Mouse (Mus musculus) midbrain, embryonic 15.5 days (tissue): ENCODE measurements around the gene Ctf1. TPM values are rescaled to one million over a fixed set of nuclear protein-coding genes. Genes with fewer than 3 reads are reported as not detected.

Experiments used
- ATAC-seq: fragments of 200-750 bp; cut with Nextera tagmentation; replicated peaks from 2 replicates; pipeline ENCODE4 v1.8.0; 2017; ENCODE audit warnings: moderate TSS enrichment
- H3K27ac ChIP-seq: fragments of 300-500 bp; sonication (generic); 2 replicates; pipeline ENCODE4 v1.5.1; 2015; ENCODE audit warnings: mild to moderate bottlenecking, inconsistent platforms
- H3K27me3 ChIP-seq: fragments of 300-500 bp; sonication (generic); replicated peaks from 2 replicates; pipeline ENCODE4 v1.6.1; 2015; ENCODE audit warnings: inconsistent platforms
- H3K36me3 ChIP-seq: fragments of 300-500 bp; sonication (generic); replicated peaks from 2 replicates; pipeline ENCODE4 v1.6.1; 2015; ENCODE audit warnings: inconsistent platforms
- H3K4me1 ChIP-seq: fragments of 300-500 bp; sonication (generic); 2 replicates; pipeline ENCODE4 v1.6.1; 2015; ENCODE audit warnings: inconsistent platforms
- H3K4me2 ChIP-seq: fragments of 300-500 bp; sonication (generic); 2 replicates; pipeline ENCODE4 v1.6.1; 2015; ENCODE audit warnings: inconsistent platforms, mild to moderate bottlenecking, moderate library complexity
- H3K4me3 ChIP-seq: fragments of 300-500 bp; sonication (generic); 2 replicates; pipeline ENCODE4 v1.5.1; 2015; ENCODE audit warnings: mild to moderate bottlenecking, inconsistent platforms
- H3K9ac ChIP-seq: fragments of 300-500 bp; sonication (generic); 2 replicates; pipeline ENCODE4 v1.6.1; 2015; ENCODE audit warnings: mild to moderate bottlenecking, inconsistent platforms
- H3K9me3 ChIP-seq: fragments of 300-500 bp; sonication (generic); 2 replicates; pipeline ENCODE4 v1.6.1; 2016; ENCODE audit warnings: inconsistent platforms
- WGBS: fragments of 180-500 bp; shearing (Covaris S2); methylation state at CpG from one replicate; pipeline ENCODE4 v1.1.7; 2015; ENCODE audit warnings: mixed read lengths; 5-methylcytosine and 5-hydroxymethylcytosine counted together
- polyA plus RNA-seq: library from polyadenylated mRNA; unstranded; fragments of >200 nt; fragmentation: Nextera tagmentation; extraction: Ambion mirVana; gene quantifications from 2 replicates; pipeline ENCODE4 v1.2.1, GENCODE M21; 2015

Ctf1 gene
- 3.7 and 3.8 TPM in 2 replicates for polyA plus RNA-seq

- Histone ChIP-seq H3K9me3 (no peaks in the 10 kb centered on the region), H3K4me3 (peak within 1 kb of the TSS; percentile 34), H3K9ac (peak within 1 kb of the TSS; percentile 12; the same call in 1 of the 2 replicates), H3K27me3 (no peaks in the 10 kb centered on the region), H3K36me3 (no peaks in the 10 kb centered on the region), H3K4me2 (peak within 1 kb of the TSS; percentile 56), H3K27ac (peak within 1 kb of the TSS; percentile 64), H3K4me1 (peaks cover 30% of the 10 kb centered on the region)
- peak; percentile 67 for ATAC-seq
- 4% methylated on average over 28 of the region's 28 CpGs for WGBS
Measured at GRCm38 (mm10) chr7:127712461-127713385, at the start of gene Ctf1. TSS of gene Ctf1 (plus strand) at chr7:127712736.

- no peaks in the 10 kb centered on the region for H3K27me3 ChIP-seq
- no peak overlapping the region for H3K4me2 ChIP-seq
- no peaks in the 10 kb centered on the region for H3K9me3 ChIP-seq
- ATAC-seq: no peak
- H3K9ac ChIP-seq: no peak overlapping the region
- H3K4me3 ChIP-seq: no peak overlapping the region
- no peak overlapping the region for H3K27ac ChIP-seq
- H3K36me3 ChIP-seq: peaks cover 11% of the 10 kb centered on the region; the same call in 1 of the 2 replicates
- 87% methylated on average over 6 of the region's 6 CpGs for WGBS
- no peaks in the 10 kb centered on the region for H3K4me1 ChIP-seq
Measured at GRCm38 (mm10) chr7:127662926-127663325, 49.6 kb upstream of the Ctf1 start.

GRCm38 (mm10) chr7:127666066-127666654 is 46.4 kb upstream of the Ctf1 start:
- Histone ChIP-seq H3K9me3 (no peaks in the 10 kb centered on the region), H3K27me3 (no peaks in the 10 kb centered on the region), H3K36me3 (peaks cover 14% of the 10 kb centered on the region; the same call in 1 of the 2 replicates), H3K9ac (no peak overlapping the region), H3K4me3 (no peak overlapping the region), H3K27ac (no peak overlapping the region), H3K4me2 (no peak overlapping the region), H3K4me1 (no peaks in the 10 kb centered on the region)
- no peak for ATAC-seq
- 94% methylated on average over 6 of the region's 6 CpGs for WGBS

- Histone ChIP-seq H3K9me3 (no peaks in the 10 kb centered on the region), H3K27ac (no peak overlapping the region), H3K9ac (no peak overlapping the region), H3K4me1 (no peaks in the 10 kb centered on the region), H3K36me3 (peaks cover 14% of the 10 kb centered on the region; the same call in 1 of the 2 replicates), H3K4me2 (no peak overlapping the region), H3K27me3 (no peaks in the 10 kb centered on the region), H3K4me3 (no peak overlapping the region)
- ATAC-seq: no peak
- WGBS: 89% methylated on average over 13 of the region's 13 CpGs
Measured at GRCm38 (mm10) chr7:127666679-127667078, 45.9 kb upstream of the Ctf1 start.

GRCm38 (mm10) chr7:127667171-127667570 is 45.4 kb upstream of the Ctf1 start:
- no peaks in the 10 kb centered on the region for H3K4me1 ChIP-seq
- H3K36me3 ChIP-seq: peaks cover 14% of the 10 kb centered on the region; the same call in 1 of the 2 replicates
- 81% methylated on average over 8 of the region's 8 CpGs for WGBS
- H3K9ac ChIP-seq: no peak overlapping the region
- no peaks in the 10 kb centered on the region for H3K9me3 ChIP-seq
- no peak for ATAC-seq
- no peak overlapping the region for H3K4me2 ChIP-seq
- H3K27me3 ChIP-seq: no peaks in the 10 kb centered on the region
- H3K4me3 ChIP-seq: no peak overlapping the region
- no peak overlapping the region for H3K27ac ChIP-seq

- ATAC-seq: no peak
- WGBS: 86% methylated on average over 11 of the region's 11 CpGs
Measured at GRCm38 (mm10) chr7:127671880-127672774, 40.4 kb upstream of the Ctf1 start.

GRCm38 (mm10) chr7:127672776-127673175 is 39.8 kb upstream of the Ctf1 start:
- Histone ChIP-seq H3K27ac (no peak overlapping the region), H3K9ac (no peak overlapping the region), H3K4me1 (peaks cover 6% of the 10 kb centered on the region; the same call in 1 of the 2 replicates), H3K4me3 (no peak overlapping the region), H3K4me2 (no peak overlapping the region), H3K36me3 (peaks cover 4% of the 10 kb centered on the region; the same call in 1 of the 2 replicates), H3K9me3 (no peaks in the 10 kb centered on the region), H3K27me3 (no peaks in the 10 kb centered on the region)
- ATAC-seq: no peak
- WGBS: 75% methylated on average over 4 of the region's 4 CpGs

More at GRCm38 (mm10) chr7:127671880-127672774, 40.4 kb upstream of the Ctf1 start:
- no peak overlapping the region for H3K4me3 ChIP-seq
- H3K27ac ChIP-seq: no peak overlapping the region
- H3K4me1 ChIP-seq: peaks cover 6% of the 10 kb centered on the region; the same call in 1 of the 2 replicates
- no peak overlapping the region for H3K4me2 ChIP-seq
- H3K9me3 ChIP-seq: no peaks in the 10 kb centered on the region
- H3K9ac ChIP-seq: no peak overlapping the region
- H3K27me3 ChIP-seq: no peaks in the 10 kb centered on the region
- H3K36me3 ChIP-seq: peaks cover 4% of the 10 kb centered on the region; the same call in 1 of the 2 replicates

GRCm38 (mm10) chr7:127674977-127675376 is 37.6 kb upstream of the Ctf1 start:
- H3K27me3 ChIP-seq: no peaks in the 10 kb centered on the region
- no peaks in the 10 kb centered on the region for H3K9me3 ChIP-seq
- ATAC-seq: peak; percentile 63; the same call in 1 of the 2 replicates
- 3% methylated on average over 5 of the region's 5 CpGs for WGBS
- H3K36me3 ChIP-seq: no peaks in the 10 kb centered on the region; the same call in 1 of the 2 replicates
- H3K4me1 ChIP-seq: peaks cover 6% of the 10 kb centered on the region; the same call in 1 of the 2 replicates
- H3K4me2 ChIP-seq: no peak overlapping the region
- H3K27ac ChIP-seq: peak overlapping the region; percentile 66
- peak overlapping the region; percentile 2; the same call in 1 of the 2 replicates for H3K9ac ChIP-seq
- H3K4me3 ChIP-seq: no peak overlapping the region

- H3K9ac ChIP-seq: peak overlapping the region; percentile 2; the same call in 1 of the 2 replicates
- H3K4me3 ChIP-seq: no peak overlapping the region
- H3K27me3 ChIP-seq: no peaks in the 10 kb centered on the region
- 75% methylated on average over 9 of the region's 9 CpGs for WGBS
- no peaks in the 10 kb centered on the region; the same call in 1 of the 2 replicates for H3K36me3 ChIP-seq
- peak overlapping the region; percentile 66 for H3K27ac ChIP-seq
- H3K9me3 ChIP-seq: no peaks in the 10 kb centered on the region
- H3K4me2 ChIP-seq: no peak overlapping the region
- no peak; the same call in 1 of the 2 replicates for ATAC-seq
- H3K4me1 ChIP-seq: peaks cover 6% of the 10 kb centered on the region; the same call in 1 of the 2 replicates
Measured at GRCm38 (mm10) chr7:127675391-127675811, 37.1 kb upstream of the Ctf1 start.

- H3K36me3 ChIP-seq: no peaks in the 10 kb centered on the region; the same call in 1 of the 2 replicates
- H3K27ac ChIP-seq: no peak overlapping the region
- H3K4me3 ChIP-seq: no peak overlapping the region
- H3K9me3 ChIP-seq: no peaks in the 10 kb centered on the region
- H3K9ac ChIP-seq: no peak overlapping the region
- no peak overlapping the region for H3K4me2 ChIP-seq
- no peak for ATAC-seq
- WGBS: 70% methylated on average over 6 of the region's 6 CpGs
- no peaks in the 10 kb centered on the region for H3K27me3 ChIP-seq
- H3K4me1 ChIP-seq: peaks cover 6% of the 10 kb centered on the region; the same call in 1 of the 2 replicates
Measured at GRCm38 (mm10) chr7:127677077-127677476, 35.5 kb upstream of the Ctf1 start.

- Histone ChIP-seq H3K9ac (no peak overlapping the region), H3K4me3 (no peak overlapping the region), H3K4me2 (no peak overlapping the region), H3K4me1 (peaks cover 6% of the 10 kb centered on the region; the same call in 1 of the 2 replicates), H3K27ac (no peak overlapping the region), H3K9me3 (no peaks in the 10 kb centered on the region), H3K36me3 (no peaks in the 10 kb centered on the region; the same call in 1 of the 2 replicates), H3K27me3 (no peaks in the 10 kb centered on the region)
- ATAC-seq: no peak
- WGBS: 92% methylated on average over 4 of the region's 4 CpGs
Measured at GRCm38 (mm10) chr7:127677609-127678008, 34.9 kb upstream of the Ctf1 start.
